Mouse (Mus musculus): ENCODE results near the gene Acap3.

Gene Acap3

GRCm38 (mm10) chr4:155883587-155883986 lies 8.0 kb upstream of the Acap3 start:
- intact Hi-C loops (cut with DNase I): no loop called here

GRCm38 (mm10) chr4:155886330-155886729 lies 5.3 kb upstream of the Acap3 start:
- intact Hi-C loops (cut with DNase I): no loop called here

GRCm38 (mm10) chr4:155887674-155888073 lies 3.9 kb upstream of the Acap3 start:
- intact Hi-C loops (cut with DNase I): no loop called here

- intact Hi-C loops (cut with DNase I): no loop called here
Observed at GRCm38 (mm10) chr4:155888181-155888580, 3.4 kb upstream of the Acap3 start.

- intact Hi-C loops (cut with DNase I): no loop called here
Observed at GRCm38 (mm10) chr4:155889316-155889715, 2.3 kb upstream of the Acap3 start.

GRCm38 (mm10) chr4:155891011-155891471 lies 581 bp upstream of the Acap3 start:
- intact Hi-C loops (cut with DNase I): no loop called here

- intact Hi-C loops (cut with DNase I): no loop called here
Observed at GRCm38 (mm10) chr4:155892017-155892416, 395 bp downstream of the Acap3 start.

- intact Hi-C loops (cut with DNase I): no loop called here
Observed at GRCm38 (mm10) chr4:155892438-155893211, 1.0 kb downstream of the Acap3 start.

- intact Hi-C loops (cut with DNase I): no loop called here
Observed at GRCm38 (mm10) chr4:155893212-155893690, 1.6 kb downstream of the Acap3 start.

GRCm38 (mm10) chr4:155894311-155894881 lies 2.8 kb downstream of the Acap3 start:
- intact Hi-C loops (cut with DNase I): loop anchor here (2.0 kb wide), 1 partner anchor 48 kb away; the partner anchor contains the start of gene Ube2j2

GRCm38 (mm10) chr4:155895216-155895615 lies 3.6 kb downstream of the Acap3 start:
- intact Hi-C loops (cut with DNase I): loop anchor here (2.0 kb wide), 1 partner anchor 48 kb away; the partner anchor contains the start of gene Ube2j2

- intact Hi-C loops (cut with DNase I): loop anchor here (2.0 kb wide), 1 partner anchor 47 kb away; the partner anchor contains the start of gene Ube2j2
Observed at GRCm38 (mm10) chr4:155895826-155896225, 4.2 kb downstream of the Acap3 start.

GRCm38 (mm10) chr4:155896461-155896860 lies 4.8 kb downstream of the Acap3 start:
- intact Hi-C loops (cut with DNase I): no loop called here

GRCm38 (mm10) chr4:155898318-155898717 lies 6.7 kb downstream of the Acap3 start:
- intact Hi-C loops (cut with DNase I): no loop called here

- intact Hi-C loops (cut with DNase I): no loop called here
Observed at GRCm38 (mm10) chr4:155899355-155899754, 7.7 kb downstream of the Acap3 start.

GRCm38 (mm10) chr4:155901205-155901604 lies 9.6 kb downstream of the Acap3 start:
- intact Hi-C loops (cut with DNase I): no loop called here

- intact Hi-C loops (cut with DNase I): no loop called here
Observed at GRCm38 (mm10) chr4:155903246-155903645, 11.6 kb downstream of the Acap3 start.

- intact Hi-C loops (cut with DNase I): no loop called here
Observed at GRCm38 (mm10) chr4:155904318-155905102, 12.9 kb downstream of the Acap3 start.

GRCm38 (mm10) chr4:155905634-155906033 lies 14.0 kb downstream of the Acap3 start:
- intact Hi-C loops (cut with DNase I): no loop called here

GRCm38 (mm10) chr4:155906125-155906524 lies 14.5 kb downstream of the Acap3 start:
- intact Hi-C loops (cut with DNase I): no loop called here

- intact Hi-C loops (cut with DNase I): no loop called here
Observed at GRCm38 (mm10) chr4:155907003-155907402, 15.4 kb downstream of the Acap3 start.

- intact Hi-C loops (cut with DNase I): no loop called here
Observed at GRCm38 (mm10) chr4:155908281-155908680, 16.7 kb downstream of the Acap3 start.
